Mouse (Mus musculus) T-helper 17 cell (primary cell): ENCODE results near the gene Senp2.

Experiments
- in situ Hi-C, 2 experiments: fragments of 300-600 bp; cut with MboI, MseI; formaldehyde crosslinking; loops; 1 replicate in 1 of 2; 2 replicates in 1 of 2; pipeline ENCODE4 v1.15.1; 2025; ENCODE audit warnings: high pct_unique_total_duplicates in 2 of 2

The Senp2 gene

GRCm38 (mm10) chr16:22015569-22015968 lies 6.3 kb downstream of the Senp2 start:
- in situ Hi-C loops, result loop anchor here in 1 of 2 experiments (25.0 kb wide), 1 partner anchor 178 kb away; no protein-coding TSS in a partner anchor

- in situ Hi-C loops, result loop anchor here (10.0 to 25.0 kb wide), 2 partner anchors 177 to 185 kb away; no protein-coding TSS in a partner anchor
Measured at GRCm38 (mm10) chr16:22022122-22022521, 12.8 kb downstream of the Senp2 start.

GRCm38 (mm10) chr16:22027474-22027873 lies 18.2 kb downstream of the Senp2 start:
- in situ Hi-C loops, result loop anchor here in 1 of 2 experiments (10.0 kb wide), 1 partner anchor 183 kb away; no protein-coding TSS in a partner anchor

GRCm38 (mm10) chr16:22038554-22038953 lies 29.3 kb downstream of the Senp2 start:
- in situ Hi-C loops, result no loop called here

- in situ Hi-C loops, result loop anchor here in 1 of 2 experiments (10.0 kb wide), 1 partner anchor 785 kb away; no protein-coding TSS in a partner anchor
Measured at GRCm38 (mm10) chr16:22039978-22040377, 30.7 kb downstream of the Senp2 start.

GRCm38 (mm10) chr16:22043830-22044229 lies 34.5 kb downstream of the Senp2 start:
- in situ Hi-C loops, result loop anchor here in 1 of 2 experiments (10.0 kb wide), 1 partner anchor 789 kb away; no protein-coding TSS in a partner anchor

GRCm38 (mm10) chr16:22045930-22046329 lies 36.6 kb downstream of the Senp2 start:
- in situ Hi-C loops, result loop anchor here in 1 of 2 experiments (10.0 kb wide), 1 partner anchor 791 kb away; no protein-coding TSS in a partner anchor

- in situ Hi-C loops, result loop anchor here in 1 of 2 experiments (10.0 kb wide), 1 partner anchor 792 kb away; no protein-coding TSS in a partner anchor
Measured at GRCm38 (mm10) chr16:22046739-22047366, 37.6 kb downstream of the Senp2 start.

- in situ Hi-C loops, result no loop called here
Measured at GRCm38 (mm10) chr16:22053411-22053810, 44.1 kb downstream of the Senp2 start.

- in situ Hi-C loops, result loop anchor here in 1 of 2 experiments (5.0 kb wide), 1 partner anchor 70 kb away; no protein-coding TSS in a partner anchor
Measured at GRCm38 (mm10) chr16:22057498-22057897, 48.2 kb downstream of the Senp2 start.

- in situ Hi-C loops, result loop anchor here in 1 of 2 experiments (5.0 kb wide), 1 partner anchor 68 kb away; no protein-coding TSS in a partner anchor
Measured at GRCm38 (mm10) chr16:22058871-22059270, 49.6 kb downstream of the Senp2 start.

GRCm38 (mm10) chr16:22060416-22060815 lies 51.1 kb downstream of the Senp2 start:
- in situ Hi-C loops, result no loop called here

- in situ Hi-C loops, result no loop called here
Measured at GRCm38 (mm10) chr16:22061555-22062160, 52.4 kb downstream of the Senp2 start.

- in situ Hi-C loops, result no loop called here
Measured at GRCm38 (mm10) chr16:22062284-22062683, 53.0 kb downstream of the Senp2 start.

- in situ Hi-C loops, result no loop called here
Measured at GRCm38 (mm10) chr16:22065536-22065935, 56.3 kb downstream of the Senp2 start.

GRCm38 (mm10) chr16:22067406-22067805 lies 58.1 kb downstream of the Senp2 start:
- in situ Hi-C loops, result no loop called here

GRCm38 (mm10) chr16:22071361-22071760 lies 62.1 kb downstream of the Senp2 start:
- in situ Hi-C loops, result no loop called here

GRCm38 (mm10) chr16:22075067-22075466 lies 65.8 kb downstream of the Senp2 start:
- in situ Hi-C loops, result no loop called here

GRCm38 (mm10) chr16:22075829-22076619 lies 66.7 kb downstream of the Senp2 start:
- in situ Hi-C loops, result no loop called here

GRCm38 (mm10) chr16:22076620-22076941 lies 67.3 kb downstream of the Senp2 start:
- in situ Hi-C loops, result no loop called here

GRCm38 (mm10) chr16:22080125-22080710 lies 70.9 kb downstream of the Senp2 start:
- in situ Hi-C loops, result no loop called here
